Mouse (Mus musculus) layer of hippocampus, adult 18-20 months (tissue): Measurements from ENCODE around the gene Cdsn. TPM values are rescaled to one million over a fixed set of nuclear protein-coding genes. Genes with fewer than 3 reads are reported as not detected.

Experiments
- DNase-seq, 2 experiments: peaks; one replicate each; pipeline ENCODE4 v3.0.0; 2022; ENCODE audit warnings: low spot score in 2 of 2
- total RNA-seq, 2 experiments: library from RNA; stranded (reverse); gene quantifications; 2 replicates each; pipeline ENCODE4 v1.2.3; 2021

Gene Cdsn
- total RNA-seq, 2 experiments from 2014 or later = 0.20 to 0.22 TPM

GRCm38 (mm10) chr17:35534343-35534742, 17.6 kb upstream of the Cdsn start:
- peak; percentile 62 to 90 for DNase-seq

- DNase-seq = no peak
Observed at GRCm38 (mm10) chr17:35537421-35537820, 14.5 kb upstream of the Cdsn start.

GRCm38 (mm10) chr17:35538476-35538875, 13.5 kb upstream of the Cdsn start:
- no peak for DNase-seq

- DNase-seq = no peak
Observed at GRCm38 (mm10) chr17:35539540-35539939, 12.4 kb upstream of the Cdsn start.

GRCm38 (mm10) chr17:35542761-35543411, 9.0 kb upstream of the Cdsn start:
- peak; percentile 16 to 41 for DNase-seq

GRCm38 (mm10) chr17:35543412-35543861, 8.5 kb upstream of the Cdsn start:
- no peak for DNase-seq

- DNase-seq = no peak
Observed at GRCm38 (mm10) chr17:35544001-35544400, 7.9 kb upstream of the Cdsn start.

- DNase-seq = peak in 1 of 2 experiments; percentile 71
Observed at GRCm38 (mm10) chr17:35544680-35545079, 7.2 kb upstream of the Cdsn start.

GRCm38 (mm10) chr17:35547465-35547864, 4.5 kb upstream of the Cdsn start:
- no peak for DNase-seq

- no peak for DNase-seq
Observed at GRCm38 (mm10) chr17:35548636-35549035, 3.3 kb upstream of the Cdsn start.

- DNase-seq = peak; percentile 61 to 70
Observed at GRCm38 (mm10) chr17:35549437-35550142, 2.3 kb upstream of the Cdsn start.

- no peak for DNase-seq
Observed at GRCm38 (mm10) chr17:35550143-35550494, 1.8 kb upstream of the Cdsn start.

- no peak for DNase-seq
Observed at GRCm38 (mm10) chr17:35550871-35551270, 1.1 kb upstream of the Cdsn start.

GRCm38 (mm10) chr17:35554321-35554720, 2.4 kb downstream of the Cdsn start:
- DNase-seq = no peak

- DNase-seq = no peak
Observed at GRCm38 (mm10) chr17:35554761-35555397, 3.0 kb downstream of the Cdsn start.

GRCm38 (mm10) chr17:35556186-35556765, 4.3 kb downstream of the Cdsn start:
- DNase-seq = no peak

GRCm38 (mm10) chr17:35556812-35557211, 4.9 kb downstream of the Cdsn start:
- DNase-seq = peak; percentile 25 to 62

- DNase-seq = no peak
Observed at GRCm38 (mm10) chr17:35557351-35557750, 5.4 kb downstream of the Cdsn start.

GRCm38 (mm10) chr17:35558216-35558615, 6.3 kb downstream of the Cdsn start:
- no peak for DNase-seq

- no peak for DNase-seq
Observed at GRCm38 (mm10) chr17:35567150-35567549, 15.2 kb downstream of the Cdsn start, which contains the start of gene 2300002M23Rik. 2300002M23Rik (plus strand) TSS chr17:35567450.

- no peak for DNase-seq
Observed at GRCm38 (mm10) chr17:35567767-35568166, 15.8 kb downstream of the Cdsn start.
